In the genomic region with DNA sequence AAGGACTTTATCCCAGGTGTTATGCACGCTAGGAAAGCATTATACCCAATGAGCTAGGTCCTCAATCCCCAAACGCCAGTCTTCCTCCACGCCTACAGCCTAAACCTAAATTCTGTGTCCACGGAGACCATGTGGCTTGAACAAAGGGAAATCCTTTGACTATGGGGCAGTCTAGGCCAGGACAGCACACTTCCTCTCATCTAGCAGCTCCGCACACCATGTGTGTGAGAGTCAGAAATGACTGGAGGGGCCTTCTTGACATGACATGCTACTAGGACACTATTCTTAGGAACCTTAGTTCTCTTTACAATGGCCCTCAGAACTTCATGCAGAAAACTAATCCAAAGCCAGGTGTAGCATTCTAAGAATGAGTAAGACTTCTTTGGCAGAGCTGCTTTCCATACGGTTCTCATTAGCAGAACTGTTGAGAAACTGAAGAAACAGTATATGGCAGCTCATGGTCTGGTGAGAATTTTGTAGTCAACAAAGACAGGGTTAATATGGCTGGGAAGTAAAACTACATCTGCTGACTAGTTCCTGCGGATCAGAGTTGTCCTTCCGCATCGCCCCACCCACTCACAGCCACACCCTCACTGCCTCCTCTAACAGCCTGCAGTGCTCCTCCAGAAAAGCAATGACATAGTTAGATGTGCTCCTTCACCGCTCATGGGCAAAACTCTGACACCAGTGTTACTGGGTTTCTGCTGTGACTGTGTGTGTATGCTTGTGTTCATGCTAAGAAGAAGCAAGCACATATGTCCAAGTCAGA, we compare ENCODE assay signal across 26 mouse cellular contexts. TPM values are rescaled to one million over a fixed set of nuclear protein-coding genes. Genes with fewer than 3 reads are reported as not detected.
"Had no signal": no experiment of that assay in that cellular context is flagged by ENCODE, and none has a peak within 500 bp of the region (broad histone marks: within the 10 kb centered on the region; RNA-seq: fewer than 3 reads in every experiment).

No protein-coding gene starts in this region.

- H3K4me1 ChIP-seq: lung, embryonic 15.5 days; midbrain, embryonic 10.5 days; midbrain, embryonic 12.5 days; neural tube, embryonic 12.5 days had no signal

- H3K9ac ChIP-seq: lung, embryonic 15.5 days; midbrain, embryonic 12.5 days; neural tube, embryonic 12.5 days had no signal

- ATAC-seq: lung, postnatal 0 days; midbrain, embryonic 16.5 days had no signal

- H3K27me3 ChIP-seq: lung, embryonic 15.5 days; midbrain, embryonic 12.5 days; neural tube, embryonic 12.5 days had no signal

- H3K27ac ChIP-seq: lung, embryonic 15.5 days; macrophage; midbrain, embryonic 10.5 days; midbrain, embryonic 12.5 days; neural tube, embryonic 12.5 days had no signal

- H3K9me3 ChIP-seq: lung, embryonic 15.5 days; midbrain, embryonic 10.5 days; midbrain, embryonic 12.5 days; neural tube, embryonic 12.5 days had no signal

- DNase-seq: lung, adult 2 months; lung, postnatal 14 days; lung, postnatal 36 days; midbrain, embryonic 14.5 days; right cerebral cortex, postnatal 25 days; right cerebral cortex, postnatal 4 days; spleen, adult 18-20 months; thymus, adult 18-20 months; thymus, postnatal 14 days; thymus, postnatal 36 days had no signal

- H3K4me3 ChIP-seq: lung, embryonic 15.5 days; midbrain, embryonic 10.5 days; midbrain, embryonic 12.5 days; neural tube, embryonic 12.5 days had no signal

- H3K4me2 ChIP-seq: lung, embryonic 15.5 days; midbrain, embryonic 12.5 days; neural tube, embryonic 12.5 days had no signal

RNA-seq across cellular contexts. Expression of gene Gm11027, which starts 48.7 kb away (rescaled TPM):
- total RNA-seq: megakaryocyte progenitor cell, adult 5-6 weeks; megakaryocyte-erythroid progenitor cell, adult 5-6 weeks; neutrophil, adult 5-6 weeks had no signal
- polyA plus RNA-seq: liver, embryonic 16.5 days; lung, adult 2 months; lung, embryonic 15.5 days; lung, postnatal 0 days; macrophage; midbrain, embryonic 10.5 days; midbrain, embryonic 12.5 days; midbrain, embryonic 14.5 days; midbrain, embryonic 16.5 days; neural tube, embryonic 12.5 days; neural tube, embryonic 14.5 days; small intestine, adult 2 months; stomach, embryonic 14.5 days; stomach, embryonic 16.5 days; thymus, postnatal 0 days had no signal
